Mouse (Mus musculus) left cerebral cortex, adult 11 months (tissue): ENCODE measurements around the gene Plekhj1.

ENCODE experiments used
- DNase-seq: peaks from one replicate; pipeline ENCODE4 v3.0.0; 2022; ENCODE audit warnings: low spot score

Gene Plekhj1

DNA sequence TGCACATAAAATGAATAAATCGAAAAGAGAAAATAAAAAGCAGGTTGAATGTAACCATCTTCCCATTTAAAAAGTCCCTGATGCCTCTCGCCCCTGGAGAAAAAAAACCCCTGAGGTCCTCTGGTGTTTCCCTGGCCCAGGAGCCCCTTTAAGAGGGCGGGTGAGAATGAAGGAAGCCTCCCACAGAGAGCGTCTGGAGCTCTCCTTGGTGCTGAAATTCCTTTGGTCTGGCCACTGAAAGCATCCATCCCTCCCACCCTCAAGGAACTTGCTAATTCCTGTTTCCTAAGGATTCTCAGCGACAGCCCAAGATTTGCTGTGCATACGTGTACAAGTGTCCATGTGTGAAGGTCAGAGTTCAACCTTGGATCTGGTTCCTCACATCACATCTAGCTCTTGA is 49.8 kb downstream of the Plekhj1 start:
- DNase-seq = no peak

DNA sequence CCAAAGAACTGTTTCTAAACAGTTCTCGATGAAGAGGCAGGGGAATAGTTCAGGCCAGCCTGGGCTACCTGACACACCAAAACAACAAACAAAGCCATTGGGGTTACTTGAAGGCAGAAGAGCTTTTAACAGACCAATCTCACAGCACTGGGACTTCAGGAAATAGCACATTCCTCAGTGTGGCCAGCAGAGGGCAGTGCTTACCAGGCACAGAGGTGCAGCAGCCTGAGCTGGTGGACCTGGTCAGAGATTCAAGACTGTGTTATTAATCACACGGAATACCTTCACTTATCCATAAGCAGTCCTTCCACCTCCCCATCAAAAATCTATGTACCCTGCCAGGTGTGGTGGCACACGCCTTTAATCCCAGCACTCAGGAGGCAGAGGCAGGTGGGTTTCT is 51.0 kb downstream of the Plekhj1 start:
- DNase-seq = no peak
